Mouse (Mus musculus) heart, postnatal 25 days (tissue): ENCODE measurements around the gene Rgl3. TPM values are rescaled to one million over a fixed set of nuclear protein-coding genes. Genes with fewer than 3 reads are reported as not detected.
A peak's percentile ranks its signal among the peaks of the same experiment; 100 is the strongest.

Source experiments
- DNase-seq: peaks from one replicate; pipeline ENCODE4 v3.0.0; 2022; ENCODE audit warnings: low spot score
- intact Hi-C: fragments of 180-260 bp; cut with DNase I; formaldehyde crosslinking; loops from one replicate; pipeline ENCODE4 v1.15.1; 2025
- total RNA-seq, 2 experiments: library from RNA; stranded (reverse); gene quantifications; 2 replicates each; pipeline ENCODE4 v1.2.3; 2021

Rgl3 gene
- total RNA-seq: 1 to 10 TPM; 2.0 to 3.2 TPM

- intact Hi-C loops: no loop called here
- peak; percentile 24 for DNase-seq
Observed at GRCm38 (mm10) chr9:21989230-21990110, at the start of gene Rgl3. Gene Rgl3, minus strand, starts transcription at chr9:21989446.

GRCm38 (mm10) chr9:22037826-22038225 lies 48.6 kb upstream of the Rgl3 start:
- no peak for DNase-seq
- intact Hi-C loops: no loop called here

- DNase-seq: no peak
- intact Hi-C loops: no loop called here
Observed at GRCm38 (mm10) chr9:22035300-22036044, 46.2 kb upstream of the Rgl3 start.

GRCm38 (mm10) chr9:22030386-22030785 lies 41.1 kb upstream of the Rgl3 start:
- no peak for DNase-seq
- intact Hi-C loops: no loop called here

GRCm38 (mm10) chr9:22028467-22028866 lies 39.2 kb upstream of the Rgl3 start:
- intact Hi-C loops: no loop called here
- no peak for DNase-seq

- no peak for DNase-seq
- intact Hi-C loops: no loop called here
Observed at GRCm38 (mm10) chr9:22024592-22024991, 35.3 kb upstream of the Rgl3 start.

GRCm38 (mm10) chr9:22017208-22017825 lies 28.1 kb upstream of the Rgl3 start:
- intact Hi-C loops: no loop called here
- DNase-seq: no peak

- no peak for DNase-seq
- intact Hi-C loops: no loop called here
Observed at GRCm38 (mm10) chr9:22016245-22016644, 27.0 kb upstream of the Rgl3 start.

- intact Hi-C loops: no loop called here
- DNase-seq: no peak
Observed at GRCm38 (mm10) chr9:22012731-22013130, 23.5 kb upstream of the Rgl3 start.

- no peak for DNase-seq
- intact Hi-C loops: no loop called here
Observed at GRCm38 (mm10) chr9:22011055-22011454, 21.8 kb upstream of the Rgl3 start.

- intact Hi-C loops: no loop called here
Observed at GRCm38 (mm10) chr9:22004546-22004945, 15.3 kb upstream of the Rgl3 start.

GRCm38 (mm10) chr9:22003163-22003554 lies 13.9 kb upstream of the Rgl3 start:
- no peak for DNase-seq
- intact Hi-C loops: loop anchor here (2.0 kb wide), 1 partner anchor 46 kb away; no protein-coding TSS in a partner anchor

More at GRCm38 (mm10) chr9:22004546-22004945, 15.3 kb upstream of the Rgl3 start:
- DNase-seq: no peak

GRCm38 (mm10) chr9:22002194-22003162 lies 13.2 kb upstream of the Rgl3 start, which contains the start of the genes Ccdc151 and Prkcsh:
Gene Ccdc151, minus strand, starts transcription at chr9:22002634.
Gene Prkcsh, plus strand, starts transcription at chr9:22002806.
- peak; percentile 100 for DNase-seq
- intact Hi-C loops: loop anchor here (2.0 kb wide), 1 partner anchor 46 kb away; no protein-coding TSS in a partner anchor

GRCm38 (mm10) chr9:22001633-22002032 lies 12.4 kb upstream of the Rgl3 start:
- intact Hi-C loops: loop anchor here (2.0 kb wide), 1 partner anchor 45 kb away; no protein-coding TSS in a partner anchor

GRCm38 (mm10) chr9:22000296-22000695 lies 11.1 kb upstream of the Rgl3 start:
- intact Hi-C loops: no loop called here
- DNase-seq: no peak

More at GRCm38 (mm10) chr9:22001633-22002032, 12.4 kb upstream of the Rgl3 start:
- no peak for DNase-seq

GRCm38 (mm10) chr9:21996178-21996867 lies 7.1 kb upstream of the Rgl3 start:
- intact Hi-C loops: no loop called here
- no peak for DNase-seq

GRCm38 (mm10) chr9:21992227-21992626 lies 3.0 kb upstream of the Rgl3 start:
- intact Hi-C loops: no loop called here
- DNase-seq: no peak

GRCm38 (mm10) chr9:21988421-21989101 lies 685 bp downstream of the Rgl3 start:
- intact Hi-C loops: no loop called here
- DNase-seq: no peak
